Mouse (Mus musculus): ENCODE measurements around the gene Pkhd1. TPM values are rescaled to one million over a fixed set of nuclear protein-coding genes. Genes with fewer than 3 reads are reported as not detected.

Pkhd1 gene
- polyA plus RNA-seq (2017; shearing (Covaris generic)) = not detected

GRCm38 (mm10) chr1:20617849-20618530 is at the start of gene Pkhd1:
Gene Pkhd1, minus strand, starts transcription at chr1:20618064.
- ATAC-seq = no peak

- ATAC-seq = no peak
These were observed 49.7 kb upstream of the Pkhd1 start for GRCm38 (mm10) chr1:20667567-20667966.

- ATAC-seq = no peak
These were observed 48.4 kb upstream of the Pkhd1 start for GRCm38 (mm10) chr1:20666233-20666632.

- no peak for ATAC-seq
These were observed 37.2 kb upstream of the Pkhd1 start for GRCm38 (mm10) chr1:20655085-20655484.

GRCm38 (mm10) chr1:20653513-20654506 is 35.9 kb upstream of the Pkhd1 start:
- no peak for ATAC-seq

GRCm38 (mm10) chr1:20634856-20635255 is 17.0 kb upstream of the Pkhd1 start:
- no peak for ATAC-seq

GRCm38 (mm10) chr1:20633276-20633869 is 15.5 kb upstream of the Pkhd1 start:
- no peak for ATAC-seq

GRCm38 (mm10) chr1:20624564-20624963 is 6.7 kb upstream of the Pkhd1 start:
- no peak for ATAC-seq

GRCm38 (mm10) chr1:20623375-20623774 is 5.5 kb upstream of the Pkhd1 start:
- ATAC-seq = no peak

GRCm38 (mm10) chr1:20620611-20621010 is 2.7 kb upstream of the Pkhd1 start:
- ATAC-seq = no peak

GRCm38 (mm10) chr1:20619363-20619762 is 1.5 kb upstream of the Pkhd1 start:
- ATAC-seq = no peak

- no peak for ATAC-seq
These were observed 5.2 kb downstream of the Pkhd1 start for GRCm38 (mm10) chr1:20612643-20613042.

GRCm38 (mm10) chr1:20605489-20605888 is 12.4 kb downstream of the Pkhd1 start:
- no peak for ATAC-seq

GRCm38 (mm10) chr1:20590488-20590887 is 27.4 kb downstream of the Pkhd1 start:
- ATAC-seq = no peak

- no peak for ATAC-seq
These were observed 46.4 kb downstream of the Pkhd1 start for GRCm38 (mm10) chr1:20571469-20571868.

GRCm38 (mm10) chr1:20569430-20569829 is 48.4 kb downstream of the Pkhd1 start:
- no peak for ATAC-seq

GRCm38 (mm10) chr1:20558443-20558842 is 59.4 kb downstream of the Pkhd1 start:
- ATAC-seq = no peak

GRCm38 (mm10) chr1:20554398-20554797 is 63.5 kb downstream of the Pkhd1 start:
- ATAC-seq = no peak

GRCm38 (mm10) chr1:20551334-20551733 is 66.5 kb downstream of the Pkhd1 start:
- ATAC-seq = no peak

GRCm38 (mm10) chr1:20544526-20544925 is 73.3 kb downstream of the Pkhd1 start:
- ATAC-seq = no peak

GRCm38 (mm10) chr1:20513364-20514084 is 104.3 kb downstream of the Pkhd1 start:
- no peak for ATAC-seq

GRCm38 (mm10) chr1:20498965-20499364 is 118.9 kb downstream of the Pkhd1 start:
- no peak for ATAC-seq

GRCm38 (mm10) chr1:20486087-20486486 is 131.8 kb downstream of the Pkhd1 start:
- no peak for ATAC-seq
